Mouse (Mus musculus): ENCODE results near the gene Galnt18. TPM values are rescaled to one million over a fixed set of nuclear protein-coding genes. Genes with fewer than 3 reads are reported as not detected.
A peak's percentile ranks its signal among the peaks of the same experiment; 100 is the strongest.

Galnt18 gene
- polyA plus RNA-seq, 1 experiment from 2014 or later = 20.9 TPM

DNA sequence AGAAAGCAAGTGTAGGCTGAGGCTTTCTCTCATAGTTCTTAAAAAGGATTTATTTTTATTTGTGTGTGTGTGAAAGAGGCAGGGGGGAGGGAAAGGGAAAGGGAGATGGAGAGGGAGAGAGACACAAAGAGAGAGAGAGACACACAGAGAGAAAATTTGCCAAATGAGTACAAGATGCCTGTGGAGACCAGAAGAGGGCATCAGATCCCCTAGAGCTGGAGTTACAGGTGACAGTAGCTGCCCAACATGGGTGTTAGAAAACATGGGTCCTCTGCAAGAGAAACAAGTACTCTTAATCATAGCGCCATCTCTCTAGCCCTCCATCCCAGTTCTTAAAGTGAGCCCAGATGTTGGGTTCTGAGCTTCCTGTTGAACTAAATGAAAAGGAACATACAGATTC is 228.8 kb downstream of the Galnt18 start:
- Histone ChIP-seq H3K27ac (ENCODE audit: low read depth, low read length) (no peak overlapping the region), H3K4me1 (ENCODE audit: control insufficient read depth, insufficient read depth, low read depth, low read length) (peaks cover 9% of the 10 kb centered on the region), H3K4me3 (ENCODE audit: low read length) (no peak overlapping the region), H3K9ac (ENCODE audit: low read depth, low read length) (no peak overlapping the region), H3K9me3 (ENCODE audit: control insufficient read depth, low read length) (no peaks in the 10 kb centered on the region), H3K27me3 (replicated peaks; ENCODE audit: control insufficient read depth, insufficient read depth, low read length) (no peaks in the 10 kb centered on the region), H3K36me3 (ENCODE audit: control insufficient read depth, insufficient read depth, low read length) (no peaks in the 10 kb centered on the region), H3K4me2 (ENCODE audit: low read length) (no peak overlapping the region)
- ATAC-seq = no peak
- WGBS = 100% methylated on average over 1 of the region's 1 CpGs

DNA sequence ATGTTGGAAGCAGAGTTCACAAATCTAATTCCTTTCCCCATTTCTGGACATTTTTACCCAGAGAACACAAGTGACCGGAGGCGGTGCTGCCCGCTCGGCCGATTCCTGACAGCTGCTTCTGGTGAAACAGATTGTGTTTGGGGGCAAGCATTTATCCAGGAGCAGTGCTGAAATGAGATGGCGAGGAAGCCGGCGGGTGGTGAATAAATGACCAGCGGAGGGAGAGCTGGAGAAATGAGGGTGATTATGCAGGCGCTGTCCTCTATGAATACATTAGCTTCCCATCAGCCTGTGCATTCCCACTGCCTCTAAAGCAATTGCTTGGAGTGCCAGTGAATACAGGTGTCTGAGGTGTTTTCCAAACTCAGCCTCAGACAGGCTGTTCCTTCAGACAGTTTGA is 232.7 kb downstream of the Galnt18 start:
- Histone ChIP-seq H3K9ac (ENCODE audit: low read depth, low read length) (no peak overlapping the region), H3K9me3 (ENCODE audit: control insufficient read depth, low read length) (no peaks in the 10 kb centered on the region), H3K4me3 (ENCODE audit: low read length) (no peak overlapping the region), H3K36me3 (ENCODE audit: control insufficient read depth, insufficient read depth, low read length) (no peaks in the 10 kb centered on the region), H3K27me3 (replicated peaks; ENCODE audit: control insufficient read depth, insufficient read depth, low read length) (no peaks in the 10 kb centered on the region), H3K4me2 (ENCODE audit: low read length) (no peak overlapping the region; the same call in 1 of the 2 replicates), H3K27ac (ENCODE audit: low read depth, low read length) (0 out of 2 replicates have a peak overlapping the region, but pooled peaks have one; percentile 35), H3K4me1 (ENCODE audit: control insufficient read depth, insufficient read depth, low read depth, low read length) (peaks cover 9% of the 10 kb centered on the region)
- 19% methylated on average over 10 of the region's 10 CpGs for WGBS
- peak; percentile 72 for ATAC-seq

- Histone ChIP-seq H3K36me3 (ENCODE audit: control insufficient read depth, insufficient read depth, low read length) (no peaks in the 10 kb centered on the region), H3K27ac (ENCODE audit: low read depth, low read length) (no peak overlapping the region), H3K9me3 (ENCODE audit: control insufficient read depth, low read length) (no peaks in the 10 kb centered on the region), H3K4me2 (ENCODE audit: low read length) (no peak overlapping the region), H3K4me1 (ENCODE audit: control insufficient read depth, insufficient read depth, low read depth, low read length) (peaks cover 9% of the 10 kb centered on the region), H3K27me3 (replicated peaks; ENCODE audit: control insufficient read depth, insufficient read depth, low read length) (no peaks in the 10 kb centered on the region), H3K9ac (ENCODE audit: low read depth, low read length) (no peak overlapping the region), H3K4me3 (ENCODE audit: low read length) (no peak overlapping the region)
- ATAC-seq = no peak
- WGBS = 61% methylated on average over 1 of the region's 1 CpGs
These were observed 234.2 kb downstream of the Galnt18 start for GRCm38 (mm10) chr7:111545614-111546013.

DNA sequence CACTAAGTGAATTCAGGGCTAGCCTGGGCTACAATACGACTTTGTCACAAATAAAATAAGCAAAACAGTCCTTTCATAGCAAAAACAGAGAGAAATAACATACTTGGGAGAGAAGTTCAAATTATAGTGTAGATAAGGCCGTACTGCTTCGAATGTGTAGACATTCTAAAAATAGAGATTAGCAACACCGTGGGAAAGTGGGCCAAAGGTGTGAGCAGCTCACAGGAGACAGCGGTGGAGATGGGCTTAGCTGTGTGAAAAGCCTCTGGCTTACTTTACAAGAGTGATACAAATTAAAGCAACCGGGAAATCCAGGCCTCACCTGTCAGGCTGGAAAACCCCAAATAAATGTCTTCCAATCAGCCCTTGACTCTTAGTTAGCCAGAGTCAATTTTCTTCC is 241.8 kb downstream of the Galnt18 start:
- Histone ChIP-seq H3K27ac (ENCODE audit: low read depth, low read length) (no peak overlapping the region), H3K4me2 (ENCODE audit: low read length) (no peak overlapping the region), H3K27me3 (replicated peaks; ENCODE audit: control insufficient read depth, insufficient read depth, low read length) (no peaks in the 10 kb centered on the region), H3K9ac (ENCODE audit: low read depth, low read length) (no peak overlapping the region), H3K4me1 (ENCODE audit: control insufficient read depth, insufficient read depth, low read depth, low read length) (no peaks in the 10 kb centered on the region), H3K36me3 (ENCODE audit: control insufficient read depth, insufficient read depth, low read length) (no peaks in the 10 kb centered on the region), H3K4me3 (ENCODE audit: low read length) (no peak overlapping the region), H3K9me3 (ENCODE audit: control insufficient read depth, low read length) (no peaks in the 10 kb centered on the region)
- no peak for ATAC-seq
- WGBS = 82% methylated on average over 6 of the region's 6 CpGs

GRCm38 (mm10) chr7:111534826-111535405 is 244.9 kb downstream of the Galnt18 start:
- no peaks in the 10 kb centered on the region for H3K4me1 ChIP-seq (ENCODE audit: control insufficient read depth, insufficient read depth, low read depth, low read length)
- WGBS = 41% methylated on average over 8 of the region's 8 CpGs
- H3K9me3 ChIP-seq (ENCODE audit: control insufficient read depth, low read length) = no peaks in the 10 kb centered on the region; the same call in 1 of the 2 replicates
- ATAC-seq = peak; percentile 56
- no peak overlapping the region for H3K27ac ChIP-seq (ENCODE audit: low read depth, low read length)
- H3K4me2 ChIP-seq (ENCODE audit: low read length) = no peak overlapping the region
- H3K36me3 ChIP-seq (ENCODE audit: control insufficient read depth, insufficient read depth, low read length) = no peaks in the 10 kb centered on the region
- H3K4me3 ChIP-seq (ENCODE audit: low read length) = no peak overlapping the region
- no peaks in the 10 kb centered on the region for H3K27me3 ChIP-seq (replicated peaks; ENCODE audit: control insufficient read depth, insufficient read depth, low read length)
- H3K9ac ChIP-seq (ENCODE audit: low read depth, low read length) = no peak overlapping the region

GRCm38 (mm10) chr7:111528961-111529643 is 250.7 kb downstream of the Galnt18 start:
- Histone ChIP-seq H3K4me1 (ENCODE audit: control insufficient read depth, insufficient read depth, low read depth, low read length) (no peaks in the 10 kb centered on the region), H3K9ac (ENCODE audit: low read depth, low read length) (no peak overlapping the region), H3K4me3 (ENCODE audit: low read length) (no peak overlapping the region), H3K36me3 (ENCODE audit: control insufficient read depth, insufficient read depth, low read length) (no peaks in the 10 kb centered on the region), H3K27me3 (replicated peaks; ENCODE audit: control insufficient read depth, insufficient read depth, low read length) (no peaks in the 10 kb centered on the region), H3K27ac (ENCODE audit: low read depth, low read length) (no peak overlapping the region), H3K4me2 (ENCODE audit: low read length) (no peak overlapping the region), H3K9me3 (ENCODE audit: control insufficient read depth, low read length) (no peaks in the 10 kb centered on the region; the same call in 1 of the 2 replicates)
- WGBS = 87% methylated on average over 3 of the region's 3 CpGs
- no peak for ATAC-seq

DNA sequence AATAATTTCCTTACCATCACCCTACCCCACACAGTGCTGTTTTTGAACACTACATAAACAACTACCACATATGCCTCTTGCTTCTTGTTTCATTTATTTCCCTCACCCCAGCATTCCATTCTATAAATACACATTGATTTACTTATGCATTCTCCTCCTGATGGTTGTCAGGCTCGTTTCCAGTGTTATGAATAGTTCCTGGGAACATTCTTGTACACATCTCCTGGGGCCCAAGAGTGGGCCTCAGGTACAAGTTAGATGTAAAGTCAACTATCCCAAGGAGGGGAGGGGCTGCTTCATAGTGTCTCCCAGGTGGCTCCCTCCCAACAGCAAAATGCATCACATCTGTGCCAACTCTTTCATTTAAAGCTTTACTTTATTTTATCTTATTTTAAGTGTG is 251.3 kb downstream of the Galnt18 start:
- H3K36me3 ChIP-seq (ENCODE audit: control insufficient read depth, insufficient read depth, low read length) = no peaks in the 10 kb centered on the region
- 33% methylated on average over 1 of the region's 1 CpGs for WGBS

GRCm38 (mm10) chr7:111520881-111521280 is 258.9 kb downstream of the Galnt18 start:
- Histone ChIP-seq H3K4me1 (ENCODE audit: control insufficient read depth, insufficient read depth, low read depth, low read length) (no peaks in the 10 kb centered on the region), H3K27me3 (replicated peaks; ENCODE audit: control insufficient read depth, insufficient read depth, low read length) (no peaks in the 10 kb centered on the region), H3K4me2 (ENCODE audit: low read length) (no peak overlapping the region), H3K36me3 (ENCODE audit: control insufficient read depth, insufficient read depth, low read length) (no peaks in the 10 kb centered on the region), H3K9ac (ENCODE audit: low read depth, low read length) (no peak overlapping the region), H3K4me3 (ENCODE audit: low read length) (no peak overlapping the region), H3K27ac (ENCODE audit: low read depth, low read length) (no peak overlapping the region), H3K9me3 (ENCODE audit: control insufficient read depth, low read length) (no peaks in the 10 kb centered on the region)
- no peak for ATAC-seq
- WGBS = 97% methylated on average over 1 of the region's 1 CpGs

More for the DNA sequence above, 251.3 kb downstream of the Galnt18 start:
- no peaks in the 10 kb centered on the region; the same call in 1 of the 2 replicates for H3K9me3 ChIP-seq (ENCODE audit: control insufficient read depth, low read length)
- no peak for ATAC-seq
- H3K4me3 ChIP-seq (ENCODE audit: low read length) = no peak overlapping the region
- no peak overlapping the region for H3K27ac ChIP-seq (ENCODE audit: low read depth, low read length)
- no peak overlapping the region for H3K9ac ChIP-seq (ENCODE audit: low read depth, low read length)
- no peaks in the 10 kb centered on the region for H3K27me3 ChIP-seq (replicated peaks; ENCODE audit: control insufficient read depth, insufficient read depth, low read length)
- H3K4me1 ChIP-seq (ENCODE audit: control insufficient read depth, insufficient read depth, low read depth, low read length) = no peaks in the 10 kb centered on the region
- no peak overlapping the region for H3K4me2 ChIP-seq (ENCODE audit: low read length)

GRCm38 (mm10) chr7:111518581-111519242 is 261.1 kb downstream of the Galnt18 start:
- H3K9me3 ChIP-seq (ENCODE audit: control insufficient read depth, low read length) = no peaks in the 10 kb centered on the region
- peak; percentile 40; the same call in 1 of the 2 replicates for ATAC-seq
- WGBS = 58% methylated on average over 8 of the region's 8 CpGs
- no peak overlapping the region for H3K9ac ChIP-seq (ENCODE audit: low read depth, low read length)
- no peaks in the 10 kb centered on the region for H3K4me1 ChIP-seq (ENCODE audit: control insufficient read depth, insufficient read depth, low read depth, low read length)
- no peaks in the 10 kb centered on the region for H3K36me3 ChIP-seq (ENCODE audit: control insufficient read depth, insufficient read depth, low read length)
- no peaks in the 10 kb centered on the region for H3K27me3 ChIP-seq (replicated peaks; ENCODE audit: control insufficient read depth, insufficient read depth, low read length)
- H3K27ac ChIP-seq (ENCODE audit: low read depth, low read length) = no peak overlapping the region
- H3K4me3 ChIP-seq (ENCODE audit: low read length) = no peak overlapping the region
- no peak overlapping the region for H3K4me2 ChIP-seq (ENCODE audit: low read length)
